Mouse (Mus musculus) CH12.LX (cell line): Measurements from ENCODE around the gene S1pr3.

Experiments used
- CTCF ChIP-seq, 2 experiments: IDR thresholded peaks in 1 of 2; conservative IDR thresholded peaks in 1 of 2; 2 replicates each; pipeline ENCODE4 v1.5.1; 2011 to 2012; ENCODE audit warnings: low read depth in 2 of 2, low read length in 2 of 2, improper control_type of control experiment in 1 of 2, inconsistent platforms in 1 of 2, mild to moderate bottlenecking in 1 of 2, moderate library complexity in 1 of 2
- EP300 ChIP-seq: IDR thresholded peaks from 2 replicates; pipeline ENCODE4 v1.6.1; 2011; ENCODE audit warnings: low read length, improper control_type of control experiment
- POLR2A ChIP-seq: IDR thresholded peaks from 2 replicates; pipeline ENCODE4 v1.6.1; 2011; ENCODE audit warnings: low read depth, mild to moderate bottlenecking, improper control_type of control experiment, low read length
- ZC3H11A ChIP-seq: IDR thresholded peaks from 2 replicates; pipeline ENCODE4 v1.6.1; 2012; ENCODE audit warnings: low read depth, mild to moderate bottlenecking, inconsistent platforms, low read length, improper control_type of control experiment

GRCm38 (mm10) chr13:51400186-51400719, 8.2 kb upstream of the S1pr3 start:
- no peak for TF ChIP-seq ZC3H11A
- TF ChIP-seq CTCF (conservative IDR thresholded peaks at IDR 0.05 in 1 of 2, IDR thresholded peaks at IDR 0.05 in 1 of 2; ENCODE audit: low read depth in 2 of 2, low read length in 2 of 2), result no peak
- no peak for TF ChIP-seq POLR2A
- no peak; the same call in none of the 2 replicates for TF ChIP-seq EP300
